Mouse (Mus musculus): ENCODE results near the gene Rnase12. TPM values are rescaled to one million over a fixed set of nuclear protein-coding genes. Genes with fewer than 3 reads are reported as not detected.

Rnase12 gene
- polyA plus RNA-seq, 1 experiment: not detected

GRCm38 (mm10) chr14:51041769-51042168, 15.7 kb downstream of the Rnase12 start, which contains the start of gene Rnase9:
TSS of gene Rnase9 (minus strand) at chr14:51041869.
- WGBS: 79% methylated on average over 6 of the region's 6 CpGs
- Histone ChIP-seq H3K4me3 (ENCODE audit: low read depth, low read length) (no peak within 1 kb of the TSS), H3K4me1 (ENCODE audit: control insufficient read depth, insufficient read depth, insufficient read length, low read length) (no peaks in the 10 kb centered on the region), H3K27me3 (ENCODE audit: control insufficient read depth, insufficient read depth, low read length) (no peaks in the 10 kb centered on the region), H3K27ac (ENCODE audit: insufficient read depth, low read depth, low read length) (no peak within 1 kb of the TSS), H3K36me3 (ENCODE audit: control insufficient read depth, insufficient read depth, low read length) (no peaks in the 10 kb centered on the region)
- TF ChIP-seq POLR2A (IDR thresholded peaks at IDR 0.05; ENCODE audit: low read depth, low read length): no peak
- TF ChIP-seq CTCF (IDR thresholded peaks at IDR 0.05; ENCODE audit: extremely low read depth, insufficient read length, insufficient replicate concordance, low read depth, low read length): no peak

- no peaks in the 10 kb centered on the region for H3K27me3 ChIP-seq (ENCODE audit: control insufficient read depth, insufficient read depth, low read length)
- H3K4me3 ChIP-seq (ENCODE audit: low read depth, low read length): no peak overlapping the region
- TF ChIP-seq POLR2A (IDR thresholded peaks at IDR 0.05; ENCODE audit: low read depth, low read length) (no peak), CTCF (IDR thresholded peaks at IDR 0.05; ENCODE audit: extremely low read depth, insufficient read length, insufficient replicate concordance, low read depth, low read length) (no peak)
- WGBS: 86% methylated on average over 4 of the region's 4 CpGs
- H3K27ac ChIP-seq (ENCODE audit: insufficient read depth, low read depth, low read length): no peak overlapping the region
- H3K36me3 ChIP-seq (ENCODE audit: control insufficient read depth, insufficient read depth, low read length): no peaks in the 10 kb centered on the region
- no peaks in the 10 kb centered on the region for H3K4me1 ChIP-seq (ENCODE audit: control insufficient read depth, insufficient read depth, insufficient read length, low read length)
These were observed 21.2 kb downstream of the Rnase12 start for GRCm38 (mm10) chr14:51036214-51036613.

- WGBS: 69% methylated on average over 1 of the region's 1 CpGs
- Histone ChIP-seq H3K36me3 (ENCODE audit: control insufficient read depth, insufficient read depth, low read length) (no peaks in the 10 kb centered on the region), H3K27ac (ENCODE audit: insufficient read depth, low read depth, low read length) (no peak overlapping the region), H3K4me3 (ENCODE audit: low read depth, low read length) (no peak overlapping the region), H3K4me1 (ENCODE audit: control insufficient read depth, insufficient read depth, insufficient read length, low read length) (no peaks in the 10 kb centered on the region), H3K27me3 (ENCODE audit: control insufficient read depth, insufficient read depth, low read length) (no peaks in the 10 kb centered on the region)
- no peak for TF ChIP-seq CTCF (IDR thresholded peaks at IDR 0.05; ENCODE audit: extremely low read depth, insufficient read length, insufficient replicate concordance, low read depth, low read length)
- TF ChIP-seq POLR2A (IDR thresholded peaks at IDR 0.05; ENCODE audit: low read depth, low read length): no peak
These were observed 22.3 kb downstream of the Rnase12 start for GRCm38 (mm10) chr14:51035206-51035605.

GRCm38 (mm10) chr14:51027387-51028155, 29.9 kb downstream of the Rnase12 start:
- Histone ChIP-seq H3K4me3 (ENCODE audit: low read depth, low read length) (no peak overlapping the region), H3K4me1 (ENCODE audit: control insufficient read depth, insufficient read depth, insufficient read length, low read length) (no peaks in the 10 kb centered on the region), H3K27me3 (ENCODE audit: control insufficient read depth, insufficient read depth, low read length) (no peaks in the 10 kb centered on the region), H3K27ac (ENCODE audit: insufficient read depth, low read depth, low read length) (no peak overlapping the region), H3K36me3 (ENCODE audit: control insufficient read depth, insufficient read depth, low read length) (no peaks in the 10 kb centered on the region)
- TF ChIP-seq POLR2A (IDR thresholded peaks at IDR 0.05; ENCODE audit: low read depth, low read length) (no peak), CTCF (IDR thresholded peaks at IDR 0.05; ENCODE audit: extremely low read depth, insufficient read length, insufficient replicate concordance, low read depth, low read length) (no peak)
- 71% methylated on average over 3 of the region's 3 CpGs for WGBS

GRCm38 (mm10) chr14:51026391-51027133, 30.9 kb downstream of the Rnase12 start:
- Histone ChIP-seq H3K27ac (ENCODE audit: insufficient read depth, low read depth, low read length) (no peak overlapping the region), H3K27me3 (ENCODE audit: control insufficient read depth, insufficient read depth, low read length) (no peaks in the 10 kb centered on the region), H3K4me1 (ENCODE audit: control insufficient read depth, insufficient read depth, insufficient read length, low read length) (no peaks in the 10 kb centered on the region), H3K4me3 (ENCODE audit: low read depth, low read length) (no peak overlapping the region), H3K36me3 (ENCODE audit: control insufficient read depth, insufficient read depth, low read length) (no peaks in the 10 kb centered on the region)
- 35% methylated on average over 5 of the region's 5 CpGs for WGBS
- TF ChIP-seq CTCF (IDR thresholded peaks at IDR 0.05; ENCODE audit: extremely low read depth, insufficient read length, insufficient replicate concordance, low read depth, low read length) (no peak), POLR2A (IDR thresholded peaks at IDR 0.05; ENCODE audit: low read depth, low read length) (no peak)

- Histone ChIP-seq H3K4me3 (ENCODE audit: low read depth, low read length) (no peak overlapping the region), H3K4me1 (ENCODE audit: control insufficient read depth, insufficient read depth, insufficient read length, low read length) (no peaks in the 10 kb centered on the region), H3K27me3 (ENCODE audit: control insufficient read depth, insufficient read depth, low read length) (no peaks in the 10 kb centered on the region), H3K27ac (ENCODE audit: insufficient read depth, low read depth, low read length) (no peak overlapping the region), H3K36me3 (ENCODE audit: control insufficient read depth, insufficient read depth, low read length) (no peaks in the 10 kb centered on the region)
- TF ChIP-seq POLR2A (IDR thresholded peaks at IDR 0.05; ENCODE audit: low read depth, low read length) (no peak), CTCF (IDR thresholded peaks at IDR 0.05; ENCODE audit: extremely low read depth, insufficient read length, insufficient replicate concordance, low read depth, low read length) (no peak)
- 89% methylated on average over 1 of the region's 1 CpGs for WGBS
These were observed 32.6 kb downstream of the Rnase12 start for GRCm38 (mm10) chr14:51024820-51025219.

- 85% methylated on average over 4 of the region's 4 CpGs for WGBS
- Histone ChIP-seq H3K27me3 (ENCODE audit: control insufficient read depth, insufficient read depth, low read length) (no peaks in the 10 kb centered on the region), H3K4me1 (ENCODE audit: control insufficient read depth, insufficient read depth, insufficient read length, low read length) (no peaks in the 10 kb centered on the region), H3K27ac (ENCODE audit: insufficient read depth, low read depth, low read length) (no peak overlapping the region), H3K36me3 (ENCODE audit: control insufficient read depth, insufficient read depth, low read length) (no peaks in the 10 kb centered on the region), H3K4me3 (ENCODE audit: low read depth, low read length) (no peak overlapping the region)
- no peak for TF ChIP-seq POLR2A (IDR thresholded peaks at IDR 0.05; ENCODE audit: low read depth, low read length)
- no peak for TF ChIP-seq CTCF (IDR thresholded peaks at IDR 0.05; ENCODE audit: extremely low read depth, insufficient read length, insufficient replicate concordance, low read depth, low read length)
These were observed 34.0 kb downstream of the Rnase12 start for GRCm38 (mm10) chr14:51023457-51023856.
